Mouse (Mus musculus) midbrain, embryonic 15.5 days (tissue): ENCODE measurements around the gene Ppfibp1. TPM values are rescaled to one million over a fixed set of nuclear protein-coding genes. Genes with fewer than 3 reads are reported as not detected.

Experiments used
- ATAC-seq: fragments of 200-750 bp; cut with Nextera tagmentation; replicated peaks from 2 replicates; pipeline ENCODE4 v1.8.0; 2017; ENCODE audit warnings: moderate TSS enrichment
- H3K27ac ChIP-seq: fragments of 300-500 bp; sonication (generic); 2 replicates; pipeline ENCODE4 v1.5.1; 2015; ENCODE audit warnings: mild to moderate bottlenecking, inconsistent platforms
- H3K27me3 ChIP-seq: fragments of 300-500 bp; sonication (generic); replicated peaks from 2 replicates; pipeline ENCODE4 v1.6.1; 2015; ENCODE audit warnings: inconsistent platforms
- H3K36me3 ChIP-seq: fragments of 300-500 bp; sonication (generic); replicated peaks from 2 replicates; pipeline ENCODE4 v1.6.1; 2015; ENCODE audit warnings: inconsistent platforms
- H3K4me1 ChIP-seq: fragments of 300-500 bp; sonication (generic); 2 replicates; pipeline ENCODE4 v1.6.1; 2015; ENCODE audit warnings: inconsistent platforms
- H3K4me2 ChIP-seq: fragments of 300-500 bp; sonication (generic); 2 replicates; pipeline ENCODE4 v1.6.1; 2015; ENCODE audit warnings: inconsistent platforms, mild to moderate bottlenecking, moderate library complexity
- H3K4me3 ChIP-seq: fragments of 300-500 bp; sonication (generic); 2 replicates; pipeline ENCODE4 v1.5.1; 2015; ENCODE audit warnings: mild to moderate bottlenecking, inconsistent platforms
- H3K9ac ChIP-seq: fragments of 300-500 bp; sonication (generic); 2 replicates; pipeline ENCODE4 v1.6.1; 2015; ENCODE audit warnings: mild to moderate bottlenecking, inconsistent platforms
- H3K9me3 ChIP-seq: fragments of 300-500 bp; sonication (generic); 2 replicates; pipeline ENCODE4 v1.6.1; 2016; ENCODE audit warnings: inconsistent platforms
- WGBS: fragments of 180-500 bp; shearing (Covaris S2); methylation state at CpG from one replicate; pipeline ENCODE4 v1.1.7; 2015; ENCODE audit warnings: mixed read lengths; 5-methylcytosine and 5-hydroxymethylcytosine counted together
- polyA plus RNA-seq: library from polyadenylated mRNA; unstranded; fragments of >200 nt; fragmentation: Nextera tagmentation; extraction: Ambion mirVana; gene quantifications from 2 replicates; pipeline ENCODE4 v1.2.1, GENCODE M21; 2015

Gene Ppfibp1
- polyA plus RNA-seq, 1 experiment from 2014 or later: 17.8 TPM

DNA sequence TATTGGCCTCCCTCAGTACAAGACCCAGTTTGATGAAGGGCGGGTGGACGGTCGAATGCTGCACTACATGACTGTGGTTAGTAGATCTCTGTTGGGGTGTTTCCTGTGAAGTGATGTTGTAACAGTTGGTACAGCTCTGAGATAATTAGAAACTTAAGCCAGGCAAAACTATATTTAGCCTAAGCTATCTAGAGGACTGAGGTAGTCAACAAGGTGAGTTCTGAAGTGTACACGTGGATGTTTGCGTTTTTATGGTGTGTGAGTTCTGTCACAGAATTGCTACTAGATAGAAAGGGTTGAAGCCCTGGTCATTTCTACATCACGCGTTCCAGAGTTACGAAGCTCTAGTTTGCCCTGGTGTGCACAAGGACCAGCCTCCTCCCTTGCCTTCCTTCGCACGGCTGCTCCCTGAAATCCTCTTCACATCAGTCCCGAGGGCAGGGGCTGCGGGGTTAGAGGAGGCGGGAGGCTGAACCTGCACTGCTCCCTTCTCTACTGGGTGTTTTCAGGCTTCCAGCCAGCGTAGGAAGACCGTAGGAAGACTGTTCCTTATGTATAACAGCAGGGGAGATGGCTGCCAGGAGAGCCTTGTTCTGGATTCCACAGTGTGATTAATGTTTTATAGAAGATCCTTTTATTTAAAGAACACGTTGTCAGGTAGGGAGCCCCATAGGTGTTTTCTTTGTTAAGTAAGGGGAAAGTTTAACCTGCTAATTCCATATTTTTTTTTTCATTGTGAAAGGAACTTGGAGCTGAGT, 134.3 kb downstream of the Ppfibp1 start:
- 87% methylated on average over 16 of the region's 16 CpGs for WGBS
- no peak overlapping the region for H3K4me2 ChIP-seq

GRCm38 (mm10) chr6:147023133-147023395, 134.8 kb downstream of the Ppfibp1 start:
- no peak overlapping the region for H3K9ac ChIP-seq
- no peaks in the 10 kb centered on the region for H3K27me3 ChIP-seq
- ATAC-seq: no peak
- H3K27ac ChIP-seq: no peak overlapping the region
- no peak overlapping the region for H3K4me3 ChIP-seq
- H3K9me3 ChIP-seq: no peaks in the 10 kb centered on the region
- no peaks in the 10 kb centered on the region for H3K36me3 ChIP-seq
- WGBS: 88% methylated on average over 2 of the region's 2 CpGs
- H3K4me2 ChIP-seq: no peak overlapping the region
- no peaks in the 10 kb centered on the region for H3K4me1 ChIP-seq

More for the DNA sequence above, 134.3 kb downstream of the Ppfibp1 start:
- Histone ChIP-seq H3K4me1 (no peaks in the 10 kb centered on the region), H3K27me3 (no peaks in the 10 kb centered on the region), H3K9ac (no peak overlapping the region), H3K36me3 (no peaks in the 10 kb centered on the region), H3K27ac (no peak overlapping the region), H3K4me3 (no peak overlapping the region), H3K9me3 (no peaks in the 10 kb centered on the region)
- ATAC-seq: no peak

- Histone ChIP-seq H3K4me1 (no peaks in the 10 kb centered on the region), H3K9me3 (no peaks in the 10 kb centered on the region), H3K9ac (no peak overlapping the region), H3K36me3 (no peaks in the 10 kb centered on the region), H3K4me2 (no peak overlapping the region), H3K27ac (no peak overlapping the region), H3K4me3 (no peak overlapping the region), H3K27me3 (no peaks in the 10 kb centered on the region)
- ATAC-seq: no peak
Measured at GRCm38 (mm10) chr6:147023568-147023967, 135.3 kb downstream of the Ppfibp1 start.

GRCm38 (mm10) chr6:147024761-147025160, 136.5 kb downstream of the Ppfibp1 start:
- WGBS: 87% methylated on average over 3 of the region's 3 CpGs
- Histone ChIP-seq H3K36me3 (no peaks in the 10 kb centered on the region), H3K9ac (no peak overlapping the region), H3K4me1 (no peaks in the 10 kb centered on the region), H3K27me3 (no peaks in the 10 kb centered on the region), H3K4me2 (no peak overlapping the region), H3K4me3 (no peak overlapping the region), H3K27ac (no peak overlapping the region), H3K9me3 (no peaks in the 10 kb centered on the region)
- ATAC-seq: no peak

DNA sequence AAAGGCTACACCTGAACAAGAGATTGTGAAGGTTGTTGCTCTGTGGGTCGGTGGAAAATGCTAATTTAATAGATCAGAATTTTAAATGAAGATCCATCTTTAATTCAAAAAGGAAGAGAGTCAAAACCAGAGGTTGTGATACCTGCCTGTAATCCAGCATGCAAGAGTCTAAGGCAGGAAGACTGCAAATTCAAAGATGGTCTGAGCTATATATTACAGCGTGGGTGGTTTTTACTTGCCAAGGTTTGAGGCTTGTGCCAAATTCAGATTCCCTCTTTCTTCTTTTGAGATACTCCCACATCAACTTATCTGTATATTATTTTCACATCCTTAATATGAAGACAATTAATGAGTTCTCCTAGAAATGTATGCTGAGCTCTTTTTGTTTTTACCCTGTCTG, 140.1 kb downstream of the Ppfibp1 start:
- Histone ChIP-seq H3K4me1 (no peaks in the 10 kb centered on the region), H3K4me2 (no peak overlapping the region), H3K36me3 (no peaks in the 10 kb centered on the region), H3K27ac (no peak overlapping the region), H3K9ac (no peak overlapping the region), H3K9me3 (no peaks in the 10 kb centered on the region), H3K4me3 (no peak overlapping the region), H3K27me3 (no peaks in the 10 kb centered on the region)
- ATAC-seq: no peak
- 71% methylated on average over 2 of the region's 2 CpGs for WGBS

GRCm38 (mm10) chr6:147029591-147029990, 141.3 kb downstream of the Ppfibp1 start:
- Histone ChIP-seq H3K27ac (no peak overlapping the region), H3K36me3 (no peaks in the 10 kb centered on the region), H3K4me1 (no peaks in the 10 kb centered on the region), H3K27me3 (no peaks in the 10 kb centered on the region), H3K4me3 (no peak overlapping the region), H3K9ac (no peak overlapping the region), H3K4me2 (no peak overlapping the region), H3K9me3 (no peaks in the 10 kb centered on the region)
- no peak for ATAC-seq
- 94% methylated on average over 9 of the region's 9 CpGs for WGBS

DNA sequence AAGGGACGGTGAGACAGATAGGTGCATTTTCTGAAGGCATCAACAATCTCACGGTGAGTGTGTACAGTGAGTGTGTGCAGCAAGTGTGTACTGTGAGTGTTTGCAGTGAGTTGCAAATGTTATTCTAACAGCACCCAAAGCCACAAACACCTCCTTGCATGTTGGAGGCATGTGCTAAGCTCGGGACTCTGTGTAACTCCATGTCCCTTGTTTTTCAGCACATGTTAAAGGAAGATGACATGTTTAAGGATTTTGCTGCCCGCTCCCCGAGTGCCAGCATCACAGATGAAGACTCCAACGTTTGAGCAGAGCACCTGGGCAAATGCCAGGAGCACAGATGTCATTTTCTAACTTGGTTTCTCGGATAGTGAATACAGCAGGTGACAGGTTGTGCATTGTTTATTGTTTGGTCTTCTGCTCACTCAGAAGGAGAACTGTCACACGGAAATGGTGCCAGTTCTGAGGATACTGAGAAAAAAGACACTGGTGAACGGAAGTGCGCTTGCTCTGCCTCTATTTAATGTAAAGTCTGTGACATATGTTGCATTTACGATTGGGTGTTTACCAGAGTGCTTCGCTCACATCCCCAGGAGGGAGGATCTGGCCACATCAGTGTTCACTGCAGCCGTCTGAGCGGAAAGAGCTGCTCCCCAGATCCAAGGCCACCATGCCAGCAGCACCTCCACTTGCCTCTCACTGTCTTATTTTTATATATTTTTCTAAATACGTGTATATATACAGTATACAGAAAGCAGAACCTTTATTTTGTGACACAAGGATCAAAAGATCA, 142.0 kb downstream of the Ppfibp1 start:
- H3K9ac ChIP-seq: no peak overlapping the region
- no peaks in the 10 kb centered on the region for H3K4me1 ChIP-seq
- ATAC-seq: no peak
- H3K4me3 ChIP-seq: no peak overlapping the region
- no peak overlapping the region for H3K27ac ChIP-seq
- no peaks in the 10 kb centered on the region for H3K27me3 ChIP-seq
- no peak overlapping the region for H3K4me2 ChIP-seq
- WGBS: 86% methylated on average over 15 of the region's 15 CpGs
- H3K36me3 ChIP-seq: no peaks in the 10 kb centered on the region
- no peaks in the 10 kb centered on the region for H3K9me3 ChIP-seq

DNA sequence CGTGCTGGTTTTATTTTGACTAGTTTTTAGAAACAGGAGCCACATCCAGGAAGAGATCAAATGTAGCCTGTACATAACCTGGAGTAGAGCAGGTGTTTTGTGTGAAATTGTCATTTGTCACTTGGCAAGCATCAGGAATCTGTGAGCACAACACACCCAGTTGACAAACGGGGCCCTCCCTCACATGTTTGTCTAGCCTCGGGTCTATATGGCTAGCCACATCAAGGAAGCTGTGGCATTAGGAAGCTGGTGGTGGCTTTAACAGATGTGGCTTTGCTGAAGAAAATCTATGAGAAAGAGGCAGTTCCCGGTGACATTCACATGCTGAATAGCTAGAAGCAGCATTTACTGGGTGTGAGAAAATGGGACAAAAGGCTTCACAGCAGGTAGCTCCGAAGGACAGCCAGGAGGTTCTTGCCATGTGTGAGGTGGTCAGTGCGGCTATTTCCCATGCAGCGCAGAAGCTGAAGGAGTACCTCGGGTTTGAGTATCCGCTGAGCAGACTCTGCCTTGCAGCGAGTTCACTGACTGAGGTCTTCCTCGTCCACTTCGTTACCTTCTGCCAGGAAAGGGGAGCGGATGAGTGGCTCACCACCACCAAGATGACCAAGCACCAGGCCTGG, 144.1 kb downstream of the Ppfibp1 start, which contains the start of gene Rep15:
Rep15 (plus strand) TSS at position 282 of the 623 bp plus-strand sequence.
- no peak for ATAC-seq
- H3K36me3 ChIP-seq: no peaks in the 10 kb centered on the region
- H3K4me1 ChIP-seq: no peaks in the 10 kb centered on the region
- H3K27ac ChIP-seq: no peak within 1 kb of the TSS
- H3K4me3 ChIP-seq: no peak within 1 kb of the TSS
- H3K27me3 ChIP-seq: no peaks in the 10 kb centered on the region
- WGBS: 39% methylated on average over 13 of the region's 13 CpGs
- H3K4me2 ChIP-seq: no peak within 1 kb of the TSS
- no peak within 1 kb of the TSS for H3K9ac ChIP-seq
- no peaks in the 10 kb centered on the region for H3K9me3 ChIP-seq

GRCm38 (mm10) chr6:147042291-147043290, 154.3 kb downstream of the Ppfibp1 start, which contains the start of gene Mrps35:
Mrps35 (plus strand) TSS chr6:147042764.
- peak within 1 kb of the TSS; percentile 94 for H3K9ac ChIP-seq
- H3K4me1 ChIP-seq: peaks cover 22% of the 10 kb centered on the region
- ATAC-seq: peak; percentile 100
- H3K9me3 ChIP-seq: no peaks in the 10 kb centered on the region
- peak within 1 kb of the TSS; percentile 76 for H3K4me2 ChIP-seq
- H3K4me3 ChIP-seq: peak within 1 kb of the TSS; percentile 80
- H3K27me3 ChIP-seq: peaks cover 5% of the 10 kb centered on the region; the same call in 1 of the 2 replicates
- H3K27ac ChIP-seq: peak within 1 kb of the TSS; percentile 90
- WGBS: 3% methylated on average over 66 of the region's 66 CpGs
- H3K36me3 ChIP-seq: no peaks in the 10 kb centered on the region

GRCm38 (mm10) chr6:147043633-147044032, 155.3 kb downstream of the Ppfibp1 start:
- H3K4me1 ChIP-seq: peaks cover 22% of the 10 kb centered on the region
- no peaks in the 10 kb centered on the region for H3K9me3 ChIP-seq
- WGBS: 52% methylated on average over 7 of the region's 7 CpGs
- peaks cover 5% of the 10 kb centered on the region; the same call in 1 of the 2 replicates for H3K27me3 ChIP-seq
- H3K27ac ChIP-seq: no peak overlapping the region
- 0 out of 2 replicates have a peak overlapping the region, but pooled peaks have one; percentile 94 for H3K9ac ChIP-seq
- H3K4me3 ChIP-seq: peak overlapping the region; percentile 80
- H3K36me3 ChIP-seq: no peaks in the 10 kb centered on the region; the same call in 1 of the 2 replicates
- peak overlapping the region; percentile 76 for H3K4me2 ChIP-seq
- ATAC-seq: no peak

DNA sequence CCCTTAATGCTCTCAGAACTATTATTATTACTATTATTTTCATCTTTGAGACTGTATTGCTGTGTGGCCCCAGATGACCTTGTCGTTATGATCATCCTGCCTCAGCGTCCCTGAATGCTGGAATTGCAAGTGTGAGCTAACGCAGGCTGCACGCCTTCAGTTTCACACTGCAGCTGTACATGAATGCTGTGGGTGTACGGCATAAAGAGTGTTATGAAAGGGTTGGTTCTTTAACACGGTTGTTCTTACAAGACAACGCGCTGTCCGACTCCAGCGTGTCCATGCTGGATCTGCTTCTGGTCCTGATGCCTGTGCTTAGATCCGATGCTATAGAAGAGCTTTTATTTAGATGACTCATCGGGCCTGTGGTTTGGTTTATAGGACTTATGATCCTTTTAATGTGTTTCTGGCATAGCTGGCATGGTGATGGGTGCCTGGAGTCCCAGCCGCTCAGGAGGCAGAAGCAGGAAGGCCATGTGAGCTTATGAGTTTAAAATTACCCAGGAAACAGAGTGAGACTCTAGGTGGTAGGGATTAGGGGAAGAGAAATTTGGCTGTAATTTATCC, 161.0 kb downstream of the Ppfibp1 start:
- WGBS: 96% methylated on average over 13 of the region's 13 CpGs
- no peak for ATAC-seq
- no peak overlapping the region for H3K4me2 ChIP-seq
- no peak overlapping the region for H3K9ac ChIP-seq
- H3K9me3 ChIP-seq: no peaks in the 10 kb centered on the region
- H3K4me1 ChIP-seq: peaks cover 5% of the 10 kb centered on the region; the same call in 1 of the 2 replicates
- no peaks in the 10 kb centered on the region for H3K27me3 ChIP-seq
- peaks cover 29% of the 10 kb centered on the region for H3K36me3 ChIP-seq
- no peak overlapping the region for H3K27ac ChIP-seq
- no peak overlapping the region for H3K4me3 ChIP-seq
